Mouse (Mus musculus) lung, embryonic 14.5 days (tissue): Measurements from ENCODE around the gene Tuba3a. TPM values are rescaled to one million over a fixed set of nuclear protein-coding genes. Genes with fewer than 3 reads are reported as not detected.
"Not testable (repeated sequence)": the region's sequence is repeated elsewhere in the genome, so short reads cannot be mapped to it uniquely, and the experiment has no call there.

Experiments
- ATAC-seq: fragments of 200-750 bp; cut with Nextera tagmentation; 2 replicates; pipeline ENCODE4 v1.8.0; 2017; ENCODE audit warnings: mild to moderate bottlenecking, moderate TSS enrichment, moderate library complexity; ENCODE audit not compliant: insufficient read depth
- DNase-seq: peaks from one replicate; pipeline ENCODE4 v3.0.0-alpha.2; 2015
- H3K27ac ChIP-seq: fragments of 300-500 bp; sonication (generic); 2 replicates; pipeline ENCODE4 v1.5.1; 2014; ENCODE audit warnings: low read depth, mild to moderate bottlenecking, moderate library complexity
- H3K27me3 ChIP-seq: fragments of 300-500 bp; sonication (generic); 2 replicates; pipeline ENCODE4 v1.6.1; 2014; ENCODE audit warnings: low read length, control low read depth; ENCODE audit not compliant: insufficient read depth
- H3K36me3 ChIP-seq: fragments of 300-500 bp; sonication (generic); 2 replicates; pipeline ENCODE4 v1.6.1; 2014; ENCODE audit warnings: control low read depth; ENCODE audit not compliant: insufficient read depth
- H3K4me1 ChIP-seq: fragments of 300-500 bp; sonication (generic); 2 replicates; pipeline ENCODE4 v1.6.1; 2014; ENCODE audit warnings: antibody characterized with exemption, control low read depth; ENCODE audit not compliant: insufficient read depth
- H3K4me2 ChIP-seq: fragments of 300-500 bp; sonication (generic); 2 replicates; pipeline ENCODE4 v1.6.1; 2014; ENCODE audit warnings: mild to moderate bottlenecking
- H3K4me3 ChIP-seq: fragments of 300-500 bp; sonication (generic); 2 replicates; pipeline ENCODE4 v1.5.1; 2014; ENCODE audit warnings: low read depth, low read length
- H3K9ac ChIP-seq: fragments of 300-500 bp; sonication (generic); 2 replicates; pipeline ENCODE4 v1.6.1; 2014
- H3K9me3 ChIP-seq: fragments of 300-500 bp; sonication (generic); 2 replicates; pipeline ENCODE4 v1.6.1; 2016; ENCODE audit warnings: low read depth, low read length, control low read depth
- CTCF ChIP-seq: IDR thresholded peaks from 2 replicates; pipeline ENCODE4 v1.5.1; 2016; ENCODE audit warnings: antibody characterized with exemption, low read depth
- WGBS: fragments of 180-500 bp; shearing (Covaris S2); extraction: QIAGEN DNeasy Blood & Tissue Kit; methylation state at CpG from one replicate; pipeline ENCODE4 v1.1.7; 2014; 5-methylcytosine and 5-hydroxymethylcytosine counted together
- polyA plus RNA-seq: library from polyadenylated mRNA; unstranded; fragments of >200 nt; fragmentation: Nextera tagmentation; extraction: Ambion mirVana; gene quantifications from 2 replicates; pipeline ENCODE4 v1.2.1, GENCODE M21; 2014

Gene Tuba3a
- polyA plus RNA-seq, 1 experiment from 2014 or later = 0.32 TPM

DNA sequence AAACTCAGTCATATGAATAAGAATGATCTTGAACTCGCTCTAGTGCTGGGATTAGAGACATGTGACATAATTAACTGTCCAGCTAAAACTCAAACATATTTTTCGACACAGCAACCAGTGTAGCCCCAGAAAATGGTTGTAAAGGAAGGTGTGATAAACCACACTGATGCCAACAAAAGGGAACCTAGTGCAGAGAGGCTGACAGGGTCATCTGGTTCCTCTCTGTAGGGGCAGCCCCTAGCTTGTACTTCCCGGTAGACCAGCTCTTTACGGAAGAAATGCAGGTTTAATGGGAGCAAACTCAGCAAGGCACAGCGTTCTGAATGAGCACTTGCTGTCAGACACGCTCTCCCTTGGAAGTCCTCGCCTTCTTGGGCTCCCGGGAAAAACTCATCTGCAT, 6.1 kb downstream of the Tuba3a start:
- ATAC-seq (no peak), DNase-seq (peak; percentile 5)
- no peak overlapping the region for H3K4me2 ChIP-seq
- H3K27me3 ChIP-seq = no peaks in the 10 kb centered on the region
- no peak overlapping the region for H3K27ac ChIP-seq
- H3K4me1 ChIP-seq = no peaks in the 10 kb centered on the region
- H3K36me3 ChIP-seq = no peaks in the 10 kb centered on the region
- WGBS = 57% methylated on average over 8 of the region's 8 CpGs
- no peak for TF ChIP-seq CTCF
- no peak overlapping the region for H3K9ac ChIP-seq
- H3K4me3 ChIP-seq = no peak overlapping the region
- H3K9me3 ChIP-seq = no peaks in the 10 kb centered on the region

DNA sequence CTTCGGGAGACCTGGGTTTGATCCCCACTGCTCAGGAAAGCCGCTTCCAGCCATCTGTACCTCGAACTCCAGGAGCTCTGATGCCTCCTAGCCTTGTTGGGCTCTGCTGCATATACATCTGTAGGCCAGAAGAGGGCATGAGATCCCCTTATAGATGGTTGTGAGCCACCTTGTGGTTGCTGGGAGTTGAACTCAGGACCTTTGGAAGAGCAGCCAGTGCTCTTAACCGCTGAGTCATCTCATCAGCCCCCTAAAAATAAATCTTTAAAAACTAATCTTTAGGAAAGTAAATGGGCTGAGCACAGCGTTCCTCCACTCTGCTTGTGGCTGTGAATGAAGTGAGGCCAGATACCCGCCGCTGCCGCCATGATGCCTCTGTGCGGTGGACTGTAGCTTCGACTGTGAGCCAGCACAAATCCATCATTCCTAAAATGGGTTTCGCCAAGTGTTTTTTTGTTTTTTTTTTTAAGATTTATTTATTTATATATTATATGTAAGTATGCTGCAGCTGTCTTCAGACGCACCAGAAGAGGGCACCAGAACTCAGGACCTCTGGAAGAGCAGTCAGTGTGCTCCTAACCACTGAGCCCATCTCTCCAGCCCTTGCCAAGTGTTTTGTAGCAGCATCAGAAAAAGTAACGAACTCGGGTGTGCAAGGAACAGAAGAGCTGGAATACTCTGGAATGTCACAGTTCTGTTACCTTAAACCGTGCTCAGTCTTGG, 10.8 kb downstream of the Tuba3a start:
- TF ChIP-seq CTCF = peak; percentile 75
- peak; percentile 83 for DNase-seq

DNA sequence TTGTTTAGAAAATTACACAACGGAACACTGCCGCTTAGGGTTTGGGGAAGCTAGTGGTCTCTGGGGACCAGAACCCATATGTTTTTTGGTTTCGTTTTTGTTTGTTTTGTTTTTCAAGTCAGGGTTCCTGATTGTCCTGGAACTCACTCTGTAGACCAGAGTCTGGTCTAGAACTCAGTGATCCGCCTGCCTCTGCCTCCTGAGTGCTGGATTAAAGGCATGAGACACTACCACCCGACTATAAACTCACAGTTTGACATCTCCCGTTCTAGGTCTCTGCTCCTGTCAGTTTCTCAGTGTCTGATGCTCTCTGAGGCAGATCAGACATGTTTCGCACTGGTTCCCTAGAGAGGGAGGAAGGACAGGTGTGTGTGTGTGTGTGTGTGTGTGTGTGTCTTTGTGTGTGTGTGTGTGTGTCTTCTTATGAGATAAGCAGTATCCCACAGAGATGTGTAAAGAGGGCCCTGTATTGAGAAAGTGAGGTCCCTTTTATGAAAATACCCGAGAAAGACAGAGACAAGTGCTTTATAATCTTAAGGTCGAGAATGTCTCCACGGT, 13.5 kb downstream of the Tuba3a start:
- Histone ChIP-seq H3K27ac (no peak overlapping the region), H3K27me3 (no peaks in the 10 kb centered on the region), H3K36me3 (no peaks in the 10 kb centered on the region), H3K4me3 (no peak overlapping the region), H3K4me2 (no peak overlapping the region), H3K9ac (no peak overlapping the region), H3K9me3 (no peaks in the 10 kb centered on the region), H3K4me1 (0 out of 2 replicates have a peak, but pooled peaks cover 2% of the 10 kb centered on the region)
- TF ChIP-seq CTCF = no peak
- 66% methylated on average over 10 of the region's 10 CpGs for WGBS
- ATAC-seq = no peak
- no peak for DNase-seq

More for the DNA sequence above, 10.8 kb downstream of the Tuba3a start:
- H3K27ac ChIP-seq = no peak overlapping the region
- no peak overlapping the region for H3K9ac ChIP-seq
- no peak for ATAC-seq
- H3K27me3 ChIP-seq = no peaks in the 10 kb centered on the region
- no peaks in the 10 kb centered on the region for H3K9me3 ChIP-seq
- H3K4me3 ChIP-seq = no peak overlapping the region
- H3K4me2 ChIP-seq = no peak overlapping the region
- no peaks in the 10 kb centered on the region for H3K36me3 ChIP-seq
- WGBS = 48% methylated on average over 15 of the region's 15 CpGs
- 0 out of 2 replicates have a peak, but pooled peaks cover 2% of the 10 kb centered on the region for H3K4me1 ChIP-seq

DNA sequence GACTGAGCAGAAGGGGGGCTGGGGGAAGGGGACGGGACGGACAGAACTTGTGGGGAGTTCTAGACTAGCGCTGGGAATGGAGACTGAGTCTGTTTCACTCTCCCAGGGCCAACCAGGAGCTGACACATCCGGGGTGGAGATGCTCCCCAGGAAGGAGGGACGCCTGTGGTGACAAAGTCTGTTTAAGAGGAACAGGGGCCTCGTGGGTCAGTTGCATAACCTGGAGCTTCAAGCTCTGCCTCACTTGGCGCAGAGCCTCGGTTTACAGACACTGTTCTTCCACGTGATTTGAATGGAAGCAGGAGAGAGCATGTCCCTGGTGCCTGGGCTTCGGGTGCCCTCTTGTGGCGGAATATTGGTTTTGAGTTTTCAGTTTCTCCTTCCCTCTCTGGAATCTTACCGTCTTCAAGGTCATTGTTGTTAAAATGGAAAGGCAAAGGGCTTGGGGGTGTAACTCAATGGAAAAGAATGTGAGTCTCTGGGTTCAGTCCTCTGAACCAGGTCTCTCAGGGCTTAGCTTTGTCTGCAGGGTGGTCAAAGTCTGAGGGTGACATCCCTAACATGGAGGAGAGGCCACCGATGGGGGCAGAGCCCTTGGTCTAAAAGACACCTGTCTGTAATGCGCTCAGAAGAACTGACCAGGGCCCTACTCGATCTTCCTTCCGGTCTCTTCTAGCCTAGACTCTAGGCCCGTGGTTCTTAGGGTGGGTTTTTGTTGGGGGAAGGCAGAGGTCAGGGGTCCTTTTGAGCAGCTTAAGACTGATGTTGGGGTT, 14.2 kb downstream of the Tuba3a start:
- WGBS = 15% methylated on average over 17 of the region's 17 CpGs
- Histone ChIP-seq H3K4me3 (no peak overlapping the region), H3K27me3 (no peaks in the 10 kb centered on the region), H3K9me3 (no peaks in the 10 kb centered on the region), H3K9ac (no peak overlapping the region), H3K36me3 (no peaks in the 10 kb centered on the region), H3K4me2 (peak overlapping the region; percentile 51), H3K27ac (no peak overlapping the region), H3K4me1 (0 out of 2 replicates have a peak, but pooled peaks cover 2% of the 10 kb centered on the region)
- ATAC-seq (peak; percentile 92), DNase-seq (peak; percentile 97)
- peak; percentile 93 for TF ChIP-seq CTCF

DNA sequence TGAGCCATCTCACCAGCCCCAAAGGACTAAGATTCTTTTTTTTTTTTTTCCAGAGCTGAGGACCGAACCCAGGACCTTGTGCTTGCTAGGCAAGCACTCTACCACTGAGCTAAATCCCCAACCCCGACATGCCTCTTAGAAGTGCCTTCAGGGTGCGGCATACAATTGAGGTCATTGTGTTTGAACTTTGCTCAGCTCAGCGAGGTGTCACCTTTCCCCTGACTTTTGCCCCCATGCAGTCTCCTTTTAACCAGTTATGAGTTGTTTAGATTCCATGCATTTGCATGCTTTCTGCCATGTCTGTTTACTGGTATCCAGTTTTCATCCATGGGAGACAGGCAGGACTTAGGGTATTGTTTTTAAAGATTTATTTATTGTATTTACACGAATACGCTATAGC, 17.0 kb downstream of the Tuba3a start:
- H3K4me3 ChIP-seq = no peak overlapping the region
- no peaks in the 10 kb centered on the region for H3K9me3 ChIP-seq
- H3K9ac ChIP-seq = no peak overlapping the region
- H3K36me3 ChIP-seq = no peaks in the 10 kb centered on the region
- no peak for TF ChIP-seq CTCF
- ATAC-seq (no peak), DNase-seq (no peak)
- 0 out of 2 replicates have a peak, but pooled peaks cover 2% of the 10 kb centered on the region for H3K4me1 ChIP-seq
- no peak overlapping the region for H3K27ac ChIP-seq
- H3K4me2 ChIP-seq = no peak overlapping the region
- WGBS = 46% methylated on average over 6 of the region's 6 CpGs
- H3K27me3 ChIP-seq = no peaks in the 10 kb centered on the region

DNA sequence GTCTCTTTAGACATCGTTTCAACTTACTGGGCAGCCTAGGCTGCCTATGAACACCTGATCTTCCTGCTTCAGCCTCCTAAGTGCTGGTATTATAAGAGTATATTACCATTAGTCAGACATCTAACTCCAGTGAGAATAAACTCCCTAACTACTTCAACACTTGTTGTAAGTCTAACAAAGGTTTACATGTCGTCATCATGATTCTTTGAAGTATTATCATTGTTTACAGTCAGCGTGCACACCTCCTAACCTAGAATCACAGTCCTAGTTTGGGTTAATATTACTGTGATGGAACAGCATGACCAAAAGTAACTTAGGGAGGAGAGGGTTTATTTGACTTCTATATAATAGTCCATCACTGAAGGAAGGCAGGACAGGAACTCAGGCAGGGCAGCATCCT, 18.4 kb downstream of the Tuba3a start:
- H3K4me2 ChIP-seq = no peak overlapping the region
- H3K36me3 ChIP-seq = no peaks in the 10 kb centered on the region
- no peak overlapping the region for H3K4me3 ChIP-seq
- no peak overlapping the region for H3K27ac ChIP-seq
- DNase-seq = no peak
- no peak for TF ChIP-seq CTCF
- H3K4me1 ChIP-seq = 0 out of 2 replicates have a peak, but pooled peaks cover 2% of the 10 kb centered on the region
- no peak for ATAC-seq
- no peak overlapping the region for H3K9ac ChIP-seq
- 64% methylated on average over 3 of the region's 3 CpGs for WGBS
- no peaks in the 10 kb centered on the region for H3K27me3 ChIP-seq
- H3K9me3 ChIP-seq = no peaks in the 10 kb centered on the region

DNA sequence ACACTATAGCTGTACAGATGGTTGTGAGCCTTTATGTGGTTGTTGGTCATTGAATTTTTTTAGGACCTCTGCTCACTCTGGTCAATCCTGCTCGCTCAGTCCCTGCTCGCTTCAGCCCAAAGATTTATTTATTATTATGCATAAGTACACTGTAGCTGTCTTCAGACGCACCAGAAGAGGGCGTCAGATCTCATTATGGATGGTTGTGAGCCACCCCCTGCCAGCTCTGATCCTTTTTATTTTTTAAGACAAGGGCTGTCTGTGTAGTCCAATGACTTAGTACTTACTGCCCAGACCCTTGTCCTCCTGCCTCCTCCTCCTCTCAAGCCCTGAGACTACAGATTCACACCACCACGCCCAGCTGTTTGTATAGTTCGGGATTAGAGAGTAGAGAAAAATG, 19.2 kb downstream of the Tuba3a start:
- not testable (repeated sequence) for H3K27ac ChIP-seq, ATAC-seq, H3K27me3 ChIP-seq, H3K9ac ChIP-seq, H3K36me3 ChIP-seq, DNase-seq, H3K9me3 ChIP-seq, H3K4me3 ChIP-seq, H3K4me1 ChIP-seq, H3K4me2 ChIP-seq
- 56% methylated on average over 6 of the region's 6 CpGs for WGBS
